Mouse (Mus musculus) G1E (cell line): ENCODE results near the gene Ran.

Experiments used
- GATA1 ChIP-seq: IDR thresholded peaks from 2 replicates; pipeline ENCODE4 v1.6.1; 2012; ENCODE audit warnings: borderline replicate concordance, low read length, inconsistent platforms, mixed read lengths
- TAL1 ChIP-seq: conservative IDR thresholded peaks from 2 replicates; pipeline ENCODE4 v1.6.1; 2012; ENCODE audit warnings: low read depth, low read length, inconsistent platforms, mixed read lengths

GRCm38 (mm10) chr5:129052636-129053355 is 32.9 kb downstream of the Ran start:
- TF ChIP-seq TAL1, result no peak
- TF ChIP-seq GATA1, result no peak
